Comparison of ENCODE assay signal across 8 mouse cellular contexts in genomic region chr7:82625342-82625741, GRCm38 (mm10). TPM values are rescaled to one million over a fixed set of nuclear protein-coding genes. Genes with fewer than 3 reads are reported as not detected.
DNase-seq lines count a peak whose midpoint lies in the region; ATAC-seq and TF ChIP-seq lines count a peak whose summit lies in the region.

No protein-coding gene starts in this region.

- no peak for TF ChIP-seq EP300 in heart, postnatal 0 days (IDR thresholded peaks at IDR 0.05; ENCODE audit: low read depth)

- DNase-seq in heart, postnatal 0 days (ENCODE audit: low spot score): no peak
- no peak for DNase-seq in heart, postnatal 25 days (ENCODE audit: low spot score)
- peak; percentile 36 for DNase-seq in CD4-positive helper T cell, adult 2 months (ENCODE audit: low read depth, low spot score)
- peak; percentile 23 for DNase-seq in c-Kit-positive CD71-positive TER-119-positive erythroid progenitor cells, embryonic 14.5 days (ENCODE audit: low spot score)
- DNase-seq in kidney, postnatal 4 days: peak; percentile 87 to 89
- peak; percentile 10 to 12 for DNase-seq in thymus, adult 18-20 months
- DNase-seq in left cerebral cortex, postnatal 25 days (ENCODE audit: low spot score in 2 of 2): no peak
- DNase-seq in cerebellum, adult 9-10 months: no peak

- intact Hi-C loops in heart, postnatal 25 days (cut with DNase I): no loop called here
- intact Hi-C loops in left cerebral cortex, postnatal 25 days (cut with DNase I): no loop called here

- H3K27me3 ChIP-seq in heart, postnatal 0 days (ENCODE audit: control insufficient read depth, insufficient read depth, low read length): no peaks in the 10 kb centered on the region

- WGBS in heart, postnatal 0 days: 6% methylated on average over 7 of the region's 7 CpGs

- peak; percentile 44; the same call in 1 of the 2 replicates for ATAC-seq in heart, postnatal 0 days (ENCODE audit: insufficient read depth, low read depth)

- TF ChIP-seq CTCF in heart, postnatal 0 days (IDR thresholded peaks at IDR 0.05; ENCODE audit: low read depth): no peak

- H3K4me1 ChIP-seq in heart, postnatal 0 days (ENCODE audit: control insufficient read depth, insufficient read depth): no peaks in the 10 kb centered on the region

- H3K36me3 ChIP-seq in heart, postnatal 0 days (replicated peaks; ENCODE audit: control insufficient read depth, insufficient read depth, low read length): no peaks in the 10 kb centered on the region

- no peak overlapping the region for H3K4me3 ChIP-seq in heart, postnatal 0 days (ENCODE audit: low read depth, low read length)

- H3K9ac ChIP-seq in heart, postnatal 0 days (replicated peaks; ENCODE audit: low read depth, low read length): no peak overlapping the region

- H3K4me2 ChIP-seq in heart, postnatal 0 days (ENCODE audit: low read depth, low read length): no peak overlapping the region

- H3K9me3 ChIP-seq in heart, postnatal 0 days (replicated peaks; ENCODE audit: control insufficient read depth, low read length): no peaks in the 10 kb centered on the region

- H3K27ac ChIP-seq in heart, postnatal 0 days (ENCODE audit: low read depth): no peak overlapping the region

RNA-seq across cellular contexts. Expression of gene Saxo2, which starts 23.0 kb away (rescaled TPM):
- total RNA-seq in heart, postnatal 0 days (2014; rRNA removed; ENCODE audit: low replicate concordance): 0.08 and 2.3 TPM in 2 replicates
- polyA plus RNA-seq in heart, postnatal 0 days (2015; fragmentation: Nextera tagmentation; extraction: Ambion mirVana): 10.5 and 11.4 TPM in 2 replicates
- 1 to 10 TPM; 1.1 to 2.7 TPM for total RNA-seq in heart, postnatal 25 days (2021)
- total RNA-seq in left cerebral cortex, postnatal 25 days (2021): 1 to 10 TPM; 8.5 to 9.7 TPM

RNA-seq across cellular contexts. Expression of gene Efl1, which starts 23.1 kb away (rescaled TPM):
- total RNA-seq in heart, postnatal 0 days (2014; rRNA removed; ENCODE audit: low replicate concordance): 18.2 and 24.1 TPM in 2 replicates
- 12.0 and 12.2 TPM in 2 replicates for polyA plus RNA-seq in heart, postnatal 0 days (2015; fragmentation: Nextera tagmentation; extraction: Ambion mirVana)
- 10 to 100 TPM in 1 of 2 experiments, 1 to 10 TPM in 1; 8.8 to 10.1 TPM for total RNA-seq in heart, postnatal 25 days (2021)
- 10 to 100 TPM; 16.0 to 16.1 TPM for total RNA-seq in left cerebral cortex, postnatal 25 days (2021)

Comparison
In these comparisons a context has a peak if more than half of its experiments do, and no peak if none do; other contexts are left out.
1. DNase-seq: peak in CD4-positive helper T cell, adult 2 months (single experiment), c-Kit-positive CD71-positive TER-119-positive erythroid progenitor cells, embryonic 14.5 days (single experiment), kidney, postnatal 4 days (2 of 2) and thymus, adult 18-20 months (2 of 2); none in heart, postnatal 0 days (single experiment), heart, postnatal 25 days (single experiment), left cerebral cortex, postnatal 25 days (0 of 2) and cerebellum, adult 9-10 months (single experiment).